Mouse (Mus musculus): ENCODE results near the gene Hephl1. TPM values are rescaled to one million over a fixed set of nuclear protein-coding genes. Genes with fewer than 3 reads are reported as not detected.

Hephl1 gene
- total and polyA plus RNA-seq, 3 experiments, result not detected

DNA sequence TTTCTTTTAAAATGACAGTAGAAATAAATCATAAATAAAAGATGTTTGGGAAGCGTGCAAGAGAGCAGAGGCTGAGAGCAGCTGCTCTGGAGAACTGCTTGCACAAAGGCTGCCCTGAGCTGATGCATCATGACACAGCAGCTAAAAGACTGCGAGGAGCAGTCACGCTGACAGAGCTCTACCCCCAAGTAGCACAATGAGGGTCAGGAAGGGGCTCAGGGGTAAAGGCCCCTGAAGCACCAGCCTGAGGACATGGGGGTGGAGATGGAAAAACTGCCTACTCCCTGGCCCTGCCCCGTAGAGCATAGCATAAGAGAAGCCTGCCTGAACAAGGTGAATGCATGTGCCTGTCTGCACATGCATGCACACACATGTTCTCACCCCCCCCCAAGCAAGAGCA is 75.1 kb downstream of the Hephl1 start:
- no peak for TF ChIP-seq MEF2A (IDR thresholded peaks at IDR 0.05; ENCODE audit: borderline replicate concordance, low read depth, low read length)
- no peak for TF ChIP-seq MAFK (IDR thresholded peaks at IDR 0.05; ENCODE audit: insufficient replicate concordance, low read length)
- TF ChIP-seq JUN (IDR thresholded peaks at IDR 0.05; ENCODE audit: insufficient read depth, low read depth, low read length), result no peak
- TF ChIP-seq KAT2A (IDR thresholded peaks at IDR 0.05; ENCODE audit: insufficient replicate concordance, low read length), result no peak
- no peak for TF ChIP-seq MAX (IDR thresholded peaks at IDR 0.05; ENCODE audit: low read length)
- TF ChIP-seq NELFE (IDR thresholded peaks at IDR 0.05; ENCODE audit: low read depth, low read length), result no peak
- TF ChIP-seq EP300 (IDR thresholded peaks at IDR 0.05; ENCODE audit: low read length), result no peak
- TF ChIP-seq USF1 (IDR thresholded peaks at IDR 0.05; ENCODE audit: low read depth, low read length), result no peak
- TF ChIP-seq UBTF (IDR thresholded peaks at IDR 0.05; ENCODE audit: low read depth, low read length), result no peak
- TF ChIP-seq NRF1 (IDR thresholded peaks at IDR 0.05; ENCODE audit: low read depth, low read length), result no peak
- TF ChIP-seq IRF4 (IDR thresholded peaks at IDR 0.05; ENCODE audit: low read depth, low read length), result no peak
- TF ChIP-seq ZC3H11A (IDR thresholded peaks at IDR 0.05; ENCODE audit: low read depth, low read length), result no peak
- TF ChIP-seq ZNF384 (IDR thresholded peaks at IDR 0.05; ENCODE audit: low read depth, low read length), result no peak
- no peak for TF ChIP-seq SIN3A (IDR thresholded peaks at IDR 0.05; ENCODE audit: low read length)
- TF ChIP-seq TCF12 (IDR thresholded peaks at IDR 0.05; ENCODE audit: low read depth, low read length), result no peak
- TF ChIP-seq MXI1 (IDR thresholded peaks at IDR 0.05; ENCODE audit: low read depth, low read length), result no peak
- TF ChIP-seq JUND (conservative IDR thresholded peaks at IDR 0.05; ENCODE audit: low read depth, low read length), result no peak
- Histone ChIP-seq H3K36me3 (replicated peaks in 1 of 2; ENCODE audit: control insufficient read depth in 1 of 2, insufficient read depth in 1 of 2, low read length in 1 of 2) (peaks cover 0 to 33% of the 10 kb centered on the region in 2 experiments), H3K4me1 (ENCODE audit: control insufficient read depth in 1 of 2, insufficient read depth in 2 of 2) (peaks cover 8 to 54% of the 10 kb centered on the region in 2 experiments), H3K27ac (ENCODE audit: insufficient read depth, low read depth) (no peak overlapping the region), H3K4me2 (ENCODE audit: insufficient read depth, low read depth, poor library complexity, severe bottlenecking) (no peak overlapping the region), H3K9me3 (replicated peaks; ENCODE audit: low read length) (peaks cover 6% of the 10 kb centered on the region), H3K4me3 (replicated peaks in 1 of 3; ENCODE audit: low read depth in 2 of 3, low read length in 2 of 3, poor library complexity in 1 of 3) (no peak overlapping the region), H3K79me2 (replicated peaks; ENCODE audit: control insufficient read depth, extremely low read depth, insufficient read depth, poor library complexity, severe bottlenecking) (no peaks in the 10 kb centered on the region), H3K27me3 (replicated peaks) (no peaks in the 10 kb centered on the region), H3K9ac (ENCODE audit: insufficient read depth, low read depth) (no peak overlapping the region)
- in situ Hi-C loops (cut with MboI; ENCODE audit: low pct_ligation_motif_present, low pct_unique_long_range_greater_than_20kb, low sequenced_read_pairs), result no loop called here
- no peak for DNase-seq (ENCODE audit: extremely low read depth)
- dilution Hi-C loops (cut with MboI; ENCODE audit: extremely low pct_ligation_motif_present, extremely low pct_unique_long_range_greater_than_20kb, low sequenced_read_pairs), result no loop called here

DNA sequence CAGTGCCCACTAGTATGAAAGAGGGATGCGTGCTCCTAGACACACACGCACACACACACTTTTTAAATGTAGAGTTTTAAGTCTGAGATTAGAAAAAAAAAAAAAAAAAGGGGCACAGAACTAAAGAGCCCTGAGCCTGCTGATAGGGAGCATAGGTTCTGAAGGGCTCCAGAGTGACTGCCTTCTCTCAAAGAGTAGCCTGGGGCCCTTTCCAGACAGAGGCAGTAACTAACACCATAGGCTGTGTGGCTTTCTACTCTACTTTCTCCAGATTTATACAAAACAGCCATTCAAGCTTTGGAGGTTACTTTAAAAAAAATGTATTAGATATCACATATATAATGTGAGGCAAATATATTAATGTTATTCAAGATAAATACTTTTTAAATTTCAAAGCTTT is 75.5 kb downstream of the Hephl1 start:
- Histone ChIP-seq H3K9ac (ENCODE audit: insufficient read depth, low read depth) (no peak overlapping the region), H3K27me3 (replicated peaks) (no peaks in the 10 kb centered on the region), H3K4me1 (ENCODE audit: control insufficient read depth in 1 of 2, insufficient read depth in 2 of 2) (peaks cover 8 to 52% of the 10 kb centered on the region in 2 experiments), H3K9me3 (replicated peaks; ENCODE audit: low read length) (peaks cover 6% of the 10 kb centered on the region), H3K36me3 (replicated peaks in 1 of 2; ENCODE audit: control insufficient read depth in 1 of 2, insufficient read depth in 1 of 2, low read length in 1 of 2) (peaks cover 0 to 33% of the 10 kb centered on the region in 2 experiments), H3K4me3 (replicated peaks in 1 of 3; ENCODE audit: low read depth in 2 of 3, low read length in 2 of 3, poor library complexity in 1 of 3) (no peak overlapping the region), H3K27ac (ENCODE audit: insufficient read depth, low read depth) (no peak overlapping the region), H3K79me2 (replicated peaks; ENCODE audit: control insufficient read depth, extremely low read depth, insufficient read depth, poor library complexity, severe bottlenecking) (no peaks in the 10 kb centered on the region), H3K4me2 (ENCODE audit: insufficient read depth, low read depth, poor library complexity, severe bottlenecking) (no peak overlapping the region)
- DNase-seq (ENCODE audit: extremely low read depth), result no peak
- in situ Hi-C loops (cut with MboI; ENCODE audit: low pct_ligation_motif_present, low pct_unique_long_range_greater_than_20kb, low sequenced_read_pairs), result no loop called here
- TF ChIP-seq RCOR1 (conservative IDR thresholded peaks at IDR 0.05; ENCODE audit: low read depth, low read length) (no peak), GABPA (IDR thresholded peaks at IDR 0.05; ENCODE audit: insufficient replicate concordance, low read depth, low read length) (no peak), MAX (IDR thresholded peaks at IDR 0.05; ENCODE audit: low read length) (no peak), NELFE (IDR thresholded peaks at IDR 0.05; ENCODE audit: low read depth, low read length) (no peak), MAFK (IDR thresholded peaks at IDR 0.05; ENCODE audit: insufficient replicate concordance, low read length) (no peak), RAD21 (IDR thresholded peaks at IDR 0.05; ENCODE audit: low read depth, low read length) (no peak), JUND (conservative IDR thresholded peaks at IDR 0.05; ENCODE audit: low read depth, low read length) (no peak), ZNF384 (IDR thresholded peaks at IDR 0.05; ENCODE audit: low read depth, low read length) (no peak), UBTF (IDR thresholded peaks at IDR 0.05; ENCODE audit: low read depth, low read length) (no peak), MYC (IDR thresholded peaks at IDR 0.05; ENCODE audit: low read depth, low read length) (no peak), MAZ (IDR thresholded peaks at IDR 0.05; ENCODE audit: low read depth, low read length) (no peak), TBP (conservative IDR thresholded peaks at IDR 0.05; ENCODE audit: low read depth, low read length) (no peak), CTCF (conservative IDR thresholded peaks at IDR 0.05 in 1 of 2, IDR thresholded peaks at IDR 0.05 in 1 of 2; ENCODE audit: low read depth in 2 of 2, low read length in 2 of 2) (no peak), ZMIZ1 (IDR thresholded peaks at IDR 0.05; ENCODE audit: low read depth, low read length) (no peak), SMC3 (IDR thresholded peaks at IDR 0.05; ENCODE audit: low read depth, low read length) (no peak), SIN3A (IDR thresholded peaks at IDR 0.05; ENCODE audit: low read length) (no peak), JUN (IDR thresholded peaks at IDR 0.05; ENCODE audit: insufficient read depth, low read depth, low read length) (no peak), ELF1 (IDR thresholded peaks at IDR 0.05; ENCODE audit: low read depth, low read length) (no peak), USF2 (conservative IDR thresholded peaks at IDR 0.05; ENCODE audit: low read depth, low read length) (no peak), MEF2A (IDR thresholded peaks at IDR 0.05; ENCODE audit: borderline replicate concordance, low read depth, low read length) (no peak)
- dilution Hi-C loops (cut with MboI; ENCODE audit: extremely low pct_ligation_motif_present, extremely low pct_unique_long_range_greater_than_20kb, low sequenced_read_pairs), result no loop called here
